Mouse (Mus musculus) liver, postnatal 0 days (tissue): ENCODE results near the gene Hmgcs2. TPM values are rescaled to one million over a fixed set of nuclear protein-coding genes. Genes with fewer than 3 reads are reported as not detected.

Experiments used
- ATAC-seq: fragments of 200-750 bp; cut with Nextera tagmentation; 2 replicates; pipeline ENCODE4 v1.8.0; 2017; ENCODE audit warnings: mild to moderate bottlenecking, moderate library complexity
- DNase-seq: peaks from one replicate; pipeline ENCODE4 v3.0.0-alpha.2; 2016
- H3K27ac ChIP-seq: fragments of 300-500 bp; sonication (generic); 2 replicates; pipeline ENCODE4 v1.5.1; 2014; ENCODE audit warnings: antibody characterized with exemption, moderate library complexity, mild to moderate bottlenecking, low read depth
- H3K27me3 ChIP-seq: fragments of 300-500 bp; sonication (generic); 2 replicates; pipeline ENCODE4 v1.6.1; 2014; ENCODE audit warnings: low read length, control low read depth, mixed read lengths; ENCODE audit not compliant: insufficient read depth
- H3K36me3 ChIP-seq: fragments of 300-500 bp; sonication (generic); replicated peaks from 2 replicates; pipeline ENCODE4 v1.6.1; 2014; ENCODE audit warnings: mild to moderate bottlenecking, control low read depth, low read length, moderate library complexity, mixed read lengths; ENCODE audit not compliant: insufficient read depth
- H3K4me1 ChIP-seq: fragments of 300-500 bp; sonication (generic); 2 replicates; pipeline ENCODE4 v1.6.1; 2014; ENCODE audit warnings: antibody characterized with exemption, mild to moderate bottlenecking, control low read depth; ENCODE audit not compliant: insufficient read depth
- H3K4me2 ChIP-seq: fragments of 300-500 bp; sonication (generic); 2 replicates; pipeline ENCODE4 v1.6.1; 2014; ENCODE audit warnings: low read depth, mild to moderate bottlenecking, low read length, moderate library complexity, mixed read lengths
- H3K4me3 ChIP-seq: fragments of 300-500 bp; sonication (generic); 2 replicates; pipeline ENCODE4 v1.5.1; 2014; ENCODE audit warnings: low read depth, low read length
- H3K9ac ChIP-seq: fragments of 300-500 bp; sonication (generic); replicated peaks from 2 replicates; pipeline ENCODE4 v1.6.1; 2014; ENCODE audit warnings: mild to moderate bottlenecking, moderate library complexity
- H3K9me3 ChIP-seq: fragments of 300-500 bp; sonication (generic); 2 replicates; pipeline ENCODE4 v1.6.1; 2016; ENCODE audit warnings: mild to moderate bottlenecking, control low read depth, low read length, mixed read lengths
- CTCF ChIP-seq: sonication (generic); IDR thresholded peaks from 2 replicates; pipeline ENCODE4 v1.5.1; 2016; ENCODE audit warnings: antibody characterized with exemption, low read depth
- EP300 ChIP-seq: IDR thresholded peaks from 2 replicates; pipeline ENCODE4 v1.6.1; 2016; ENCODE audit warnings: antibody characterized with exemption, low read depth, mild to moderate bottlenecking
- WGBS: fragments of 180-500 bp; shearing (Covaris S2); extraction: QIAGEN DNeasy Blood & Tissue Kit; methylation state at CpG from one replicate; pipeline ENCODE4 v1.1.7; 2014; ENCODE audit not compliant: insufficient replicate concordance; 5-methylcytosine and 5-hydroxymethylcytosine counted together
- polyA plus RNA-seq: library from polyadenylated mRNA; unstranded; fragments of >200 nt; fragmentation: Nextera tagmentation; extraction: Ambion mirVana; gene quantifications from 2 replicates; pipeline ENCODE4 v1.2.1, GENCODE M21; 2015

Gene Hmgcs2
- polyA plus RNA-seq, 1 experiment from 2014 or later = 1,631 TPM

DNA sequence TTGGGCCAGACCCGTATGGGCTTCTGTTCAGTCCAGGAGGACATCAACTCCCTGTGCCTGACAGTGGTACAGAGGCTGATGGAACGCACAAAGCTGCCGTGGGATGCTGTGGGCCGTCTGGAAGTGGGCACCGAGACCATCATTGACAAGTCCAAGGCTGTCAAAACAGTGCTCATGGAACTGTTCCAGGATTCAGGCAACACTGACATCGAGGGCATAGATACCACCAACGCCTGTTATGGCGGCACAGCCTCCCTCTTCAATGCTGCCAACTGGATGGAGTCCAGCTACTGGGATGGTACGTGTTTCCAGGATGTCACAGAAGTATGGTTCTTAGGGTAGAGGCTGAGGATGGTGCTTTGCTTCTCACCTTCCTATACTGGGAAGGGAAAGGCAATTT lies 10.8 kb downstream of the Hmgcs2 start:
- no peaks in the 10 kb centered on the region for H3K9me3 ChIP-seq
- no peak for DNase-seq
- WGBS = 83% methylated on average over 9 of the region's 9 CpGs
- no peaks in the 10 kb centered on the region; the same call in 1 of the 2 replicates for H3K4me1 ChIP-seq
- no peak overlapping the region for H3K27ac ChIP-seq
- H3K4me3 ChIP-seq = no peak overlapping the region
- peaks cover 15% of the 10 kb centered on the region for H3K36me3 ChIP-seq
- H3K4me2 ChIP-seq = no peak overlapping the region
- no peak for TF ChIP-seq EP300
- H3K9ac ChIP-seq = no peak overlapping the region
- H3K27me3 ChIP-seq = no peaks in the 10 kb centered on the region
- no peak for ATAC-seq

DNA sequence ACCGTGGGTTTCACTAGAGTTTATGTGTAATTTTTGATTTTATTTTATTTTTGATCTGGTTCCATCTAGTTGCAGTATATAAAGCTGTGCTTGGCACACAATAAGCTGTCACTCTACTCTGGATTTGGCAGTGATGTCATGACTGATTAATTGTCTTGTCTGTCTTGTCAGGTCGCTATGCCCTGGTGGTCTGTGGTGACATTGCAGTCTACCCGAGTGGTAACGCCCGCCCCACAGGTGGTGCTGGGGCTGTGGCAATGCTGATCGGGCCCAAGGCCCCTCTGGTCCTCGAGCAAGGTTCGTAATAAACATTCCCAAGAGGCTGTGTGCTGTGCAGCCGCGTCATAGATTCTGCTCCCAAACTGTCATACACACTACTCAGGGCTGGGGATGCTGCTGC lies 15.7 kb downstream of the Hmgcs2 start:
- ATAC-seq (peak; percentile 11), DNase-seq (no peak)
- 75% methylated on average over 10 of the region's 10 CpGs for WGBS
- H3K27ac ChIP-seq = no peak overlapping the region
- no peak overlapping the region for H3K4me2 ChIP-seq
- H3K4me3 ChIP-seq = no peak overlapping the region
- H3K9ac ChIP-seq = no peak overlapping the region
- no peak for TF ChIP-seq EP300
- TF ChIP-seq CTCF = 0 out of 2 replicates have a peak, but pooled peaks have one; percentile 24
- H3K4me1 ChIP-seq = no peaks in the 10 kb centered on the region
- H3K27me3 ChIP-seq = no peaks in the 10 kb centered on the region
- H3K9me3 ChIP-seq = no peaks in the 10 kb centered on the region
- peaks cover 16% of the 10 kb centered on the region for H3K36me3 ChIP-seq

DNA sequence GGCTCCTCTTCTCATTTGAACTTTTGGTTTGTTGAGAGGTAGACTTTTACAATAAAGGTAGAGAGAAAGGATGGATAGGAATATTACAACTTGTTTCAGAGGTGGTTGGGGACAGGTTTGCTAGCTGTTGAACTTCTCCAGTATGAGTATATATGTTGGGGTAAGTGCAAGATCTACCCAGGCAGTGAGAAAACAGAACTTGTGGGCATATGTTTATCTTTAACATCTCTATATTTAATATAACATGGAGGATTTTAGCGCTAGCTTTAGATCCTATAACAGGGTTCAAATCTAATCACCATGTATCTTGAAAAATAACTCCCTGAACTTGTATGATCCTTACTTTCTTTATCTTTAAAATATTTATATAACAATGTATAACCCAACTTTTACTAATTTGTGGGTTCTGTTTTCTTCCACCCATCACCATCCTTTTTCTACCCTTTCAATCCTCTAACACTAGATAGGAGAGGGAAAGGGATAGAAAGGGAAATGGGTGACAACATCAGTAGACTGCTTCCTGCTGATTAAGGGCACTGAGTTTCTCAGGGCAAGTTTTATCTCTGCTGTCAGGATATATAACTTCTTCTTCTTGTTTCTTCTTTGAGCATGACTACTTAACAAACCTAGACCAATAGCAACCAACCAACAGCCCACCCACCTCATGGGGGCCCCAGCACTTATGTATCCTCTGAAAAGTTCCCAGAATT lies 19.3 kb downstream of the Hmgcs2 start:
- Histone ChIP-seq H3K36me3 (peaks cover 38% of the 10 kb centered on the region), H3K27me3 (no peaks in the 10 kb centered on the region), H3K4me3 (no peak overlapping the region), H3K9me3 (no peaks in the 10 kb centered on the region), H3K4me1 (no peaks in the 10 kb centered on the region), H3K4me2 (no peak overlapping the region), H3K27ac (no peak overlapping the region), H3K9ac (no peak overlapping the region)
- no peak for DNase-seq
- TF ChIP-seq EP300 (no peak), CTCF (no peak)
- ATAC-seq = no peak
- WGBS = 53% methylated on average over 1 of the region's 1 CpGs

DNA sequence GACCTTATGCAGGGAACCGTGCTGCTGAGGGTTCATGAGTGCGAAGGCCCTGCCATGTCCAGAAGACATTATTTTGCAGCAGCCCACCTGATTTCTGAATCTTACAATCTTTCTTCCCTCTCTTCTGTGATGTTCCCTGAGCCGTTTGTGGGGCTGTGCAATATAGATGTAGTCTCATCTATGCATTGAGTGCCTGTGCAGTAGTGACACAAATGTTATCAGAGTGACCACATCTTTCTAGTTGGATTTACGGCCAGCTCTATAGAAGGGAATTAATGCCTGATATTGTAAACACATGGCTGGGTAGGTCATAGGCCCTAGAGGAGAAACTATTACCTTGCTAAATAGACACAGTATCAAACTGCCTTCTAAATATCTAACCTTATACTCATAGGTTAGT lies 20.0 kb downstream of the Hmgcs2 start:
- WGBS = 76% methylated on average over 4 of the region's 4 CpGs
- Histone ChIP-seq H3K27me3 (no peaks in the 10 kb centered on the region), H3K4me2 (no peak overlapping the region), H3K36me3 (peaks cover 38% of the 10 kb centered on the region), H3K4me3 (no peak overlapping the region), H3K9ac (no peak overlapping the region), H3K9me3 (no peaks in the 10 kb centered on the region), H3K4me1 (no peaks in the 10 kb centered on the region), H3K27ac (no peak overlapping the region)
- DNase-seq = no peak
- TF ChIP-seq EP300 = no peak
- no peak for TF ChIP-seq CTCF
- no peak for ATAC-seq

DNA sequence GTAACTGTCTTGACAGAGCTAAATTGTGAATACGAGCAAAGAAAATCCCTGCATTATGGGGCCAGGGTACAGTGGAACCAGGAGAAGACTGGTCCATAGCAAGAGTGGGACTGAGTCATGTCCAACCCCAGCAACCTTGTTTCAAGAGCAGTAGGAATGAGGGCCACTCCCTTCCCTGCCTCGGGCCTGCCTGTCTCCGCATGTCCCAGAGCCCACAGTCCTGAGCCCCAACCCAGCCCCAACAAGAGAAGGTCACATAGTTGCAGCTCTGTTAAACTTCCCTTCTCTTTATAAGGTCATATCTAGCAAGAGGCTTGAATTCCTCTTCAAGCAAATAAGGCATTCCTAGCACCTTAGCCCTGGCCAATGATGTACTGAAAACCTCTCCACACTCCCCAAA lies 21.5 kb downstream of the Hmgcs2 start:
- no peak for DNase-seq
- WGBS = 90% methylated on average over 3 of the region's 3 CpGs
- Histone ChIP-seq H3K27ac (0 out of 2 replicates have a peak overlapping the region, but pooled peaks have one; percentile 6), H3K9ac (no peak overlapping the region), H3K4me1 (no peaks in the 10 kb centered on the region), H3K4me2 (no peak overlapping the region), H3K36me3 (peaks cover 36% of the 10 kb centered on the region), H3K9me3 (no peaks in the 10 kb centered on the region), H3K27me3 (no peaks in the 10 kb centered on the region), H3K4me3 (no peak overlapping the region)
- 0 out of 2 replicates have a peak, but pooled peaks have one; percentile 21 for ATAC-seq
- TF ChIP-seq CTCF (no peak), EP300 (no peak)

DNA sequence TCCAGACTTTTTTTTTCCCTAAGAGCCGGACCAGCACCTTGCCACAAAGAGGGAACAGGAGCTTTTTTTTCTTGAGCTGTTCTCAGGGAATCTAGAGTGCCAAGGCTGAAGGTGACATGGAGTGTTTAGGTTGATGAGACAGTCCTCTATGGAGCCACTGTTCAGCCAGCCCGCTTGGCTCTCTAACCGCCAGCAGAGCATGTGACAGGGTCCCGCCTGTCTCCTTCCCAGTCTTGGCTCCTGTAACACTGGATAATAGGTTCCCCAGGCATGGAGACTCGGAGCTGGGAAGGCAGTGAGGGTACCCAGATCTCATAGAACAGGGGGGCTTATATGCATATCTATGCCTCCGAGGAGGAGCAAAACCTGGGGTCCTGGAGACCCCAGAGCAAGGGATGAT lies 28.4 kb downstream of the Hmgcs2 start:
- Histone ChIP-seq H3K27me3 (no peaks in the 10 kb centered on the region), H3K9me3 (no peaks in the 10 kb centered on the region), H3K4me1 (no peaks in the 10 kb centered on the region), H3K4me2 (no peak overlapping the region), H3K9ac (no peak overlapping the region), H3K27ac (no peak overlapping the region), H3K36me3 (0 out of 2 replicates have a peak, but pooled peaks cover 6% of the 10 kb centered on the region), H3K4me3 (no peak overlapping the region)
- DNase-seq = no peak
- 81% methylated on average over 6 of the region's 6 CpGs for WGBS
- TF ChIP-seq CTCF = no peak
- no peak for TF ChIP-seq EP300
- no peak for ATAC-seq
